Mouse (Mus musculus) MEL (cell line): ENCODE measurements around the gene Ints14.

Source experiments
- CHD1 ChIP-seq: IDR thresholded peaks from 2 replicates; pipeline ENCODE4 v1.6.1; 2012; ENCODE audit warnings: low read depth, mild to moderate bottlenecking, inconsistent platforms, low read length, improper control_type of control experiment
- CTCF ChIP-seq, 3 experiments: IDR thresholded peaks in 2 of 3; conservative IDR thresholded peaks in 1 of 3; 2 replicates each; pipeline ENCODE4 v1.5.1; 2011 to 2012; ENCODE audit warnings: low read length in 3 of 3, low read depth in 2 of 3, mild to moderate bottlenecking in 2 of 3, improper control_type of control experiment in 1 of 3, inconsistent platforms in 1 of 3, mixed read lengths in 1 of 3, moderate library complexity in 1 of 3; ENCODE audit not compliant: control insufficient read depth in 1 of 3, insufficient read depth in 1 of 3, poor library complexity in 1 of 3, severe bottlenecking in 1 of 3
- GABPA ChIP-seq: IDR thresholded peaks from 2 replicates; pipeline ENCODE4 v1.6.1; 2012; ENCODE audit warnings: low read depth, mild to moderate bottlenecking, inconsistent platforms, low read length, improper control_type of control experiment, moderate library complexity
- GATA1 ChIP-seq: IDR thresholded peaks from 2 replicates; pipeline ENCODE4 v1.6.1; 2011; ENCODE audit warnings: low read depth, low read length, improper control_type of control experiment
- HCFC1 ChIP-seq: IDR thresholded peaks from 2 replicates; pipeline ENCODE4 v1.6.1; 2012; ENCODE audit warnings: low read depth, mild to moderate bottlenecking, inconsistent platforms, low read length, improper control_type of control experiment, moderate library complexity
- JUND ChIP-seq: IDR thresholded peaks from 2 replicates; pipeline ENCODE4 v1.6.1; 2011; ENCODE audit warnings: low read depth, mild to moderate bottlenecking, improper control_type of control experiment, low read length
- MAFK ChIP-seq: IDR thresholded peaks from 2 replicates; pipeline ENCODE4 v1.6.1; 2011; ENCODE audit warnings: low read depth, mild to moderate bottlenecking, low read length, improper control_type of control experiment, borderline replicate concordance
- NRF1 ChIP-seq: IDR thresholded peaks from 2 replicates; pipeline ENCODE4 v1.6.1; 2014; ENCODE audit warnings: low read depth, mild to moderate bottlenecking, inconsistent platforms, low read length, improper control_type of control experiment, moderate library complexity; ENCODE audit not compliant: poor library complexity, insufficient read depth, severe bottlenecking
- POLR2A ChIP-seq, 2 experiments: IDR thresholded peaks; 2 replicates each; pipeline ENCODE4 v1.6.1; 2011 to 2012; ENCODE audit warnings: low read length in 2 of 2, mild to moderate bottlenecking in 2 of 2, control low read depth in 1 of 2, improper control_type of control experiment in 1 of 2, low read depth in 1 of 2, moderate library complexity in 1 of 2; ENCODE audit not compliant: control insufficient read depth in 1 of 2, insufficient read depth in 1 of 2, poor library complexity in 1 of 2
- POLR2AphosphoS5 ChIP-seq: IDR thresholded peaks from 2 replicates; pipeline ENCODE4 v1.6.1; 2012; ENCODE audit warnings: low read depth, borderline replicate concordance, mild to moderate bottlenecking, inconsistent platforms, low read length, moderate library complexity, mixed read lengths
- ZC3H11A ChIP-seq: IDR thresholded peaks from 2 replicates; pipeline ENCODE4 v1.6.1; 2012; ENCODE audit warnings: low read depth, mild to moderate bottlenecking, inconsistent platforms, low read length, improper control_type of control experiment

GRCm38 (mm10) chr9:64934015-64934754 lies 26.5 kb upstream of the Ints14 start:
- TF ChIP-seq MAFK (no peak), CTCF (IDR thresholded peaks at IDR 0.05 in 2 of 3, conservative IDR thresholded peaks at IDR 0.05 in 1 of 3; ENCODE audit: control insufficient read depth in 1 of 3, insufficient read depth in 1 of 3, low read depth in 2 of 3, low read length in 3 of 3, poor library complexity in 1 of 3, severe bottlenecking in 1 of 3) (no peak), ZC3H11A (no peak), POLR2A (IDR thresholded peaks at IDR 0.05; ENCODE audit: control insufficient read depth in 1 of 2, insufficient read depth in 1 of 2, low read depth in 1 of 2, low read length in 2 of 2, poor library complexity in 1 of 2) (no peak), HCFC1 (no peak), GATA1 (no peak), POLR2AphosphoS5 (no peak), JUND (no peak), CHD1 (no peak), NRF1 (no peak), GABPA (no peak)
